Comparison of ENCODE assay signal across 11 mouse cellular contexts in the genomic region with DNA sequence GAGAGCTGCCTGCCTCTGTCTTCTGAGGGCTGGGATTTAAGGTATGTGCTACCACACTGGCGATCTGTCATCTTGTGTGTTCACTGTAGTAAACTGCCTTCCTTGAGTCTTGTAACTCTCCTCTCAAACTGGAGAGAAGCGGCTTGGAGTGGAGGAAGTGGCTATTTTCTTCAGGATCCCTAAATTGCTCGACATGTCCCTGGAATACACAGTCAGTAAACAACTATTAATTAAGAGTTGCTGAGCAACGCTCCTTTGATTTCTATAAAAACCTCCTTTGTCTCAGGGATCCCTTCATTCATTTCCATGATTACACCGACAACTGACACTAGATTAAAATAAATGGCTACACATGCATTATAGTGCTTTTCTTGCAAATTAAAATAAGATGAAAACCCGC.
A peak's percentile ranks its signal among the peaks of the same experiment; 100 is the strongest.
DNase-seq lines count a peak whose midpoint lies in the region; ATAC-seq lines count a peak whose summit lies in the region.
"Had no signal": no experiment of that assay in that cellular context is flagged by ENCODE, and none has a peak within 500 bp of the region (broad histone marks: within the 10 kb centered on the region; RNA-seq: fewer than 3 reads in every experiment).

No protein-coding gene starts in this region.

- H3K4me1 ChIP-seq in hindbrain, embryonic 14.5 days (replicated peaks; ENCODE audit: control insufficient read depth, insufficient read depth, low read length), result peaks cover 27% of the 10 kb centered on the region
- H3K4me1 ChIP-seq in hindbrain, embryonic 10.5 days (replicated peaks), result peaks cover 18% of the 10 kb centered on the region
- peaks cover 24% of the 10 kb centered on the region for H3K4me1 ChIP-seq in midbrain, embryonic 16.5 days (ENCODE audit: control insufficient read depth, insufficient read depth, low read length)

- H3K27ac ChIP-seq in hindbrain, embryonic 14.5 days, result peak overlapping the region; percentile 23; the same call in 1 of the 2 replicates
- H3K27ac ChIP-seq in hindbrain, embryonic 10.5 days, result no peak overlapping the region
- H3K27ac ChIP-seq in midbrain, embryonic 16.5 days (ENCODE audit: low read length), result peak overlapping the region; percentile 62; the same call in 1 of the 2 replicates
- H3K27ac ChIP-seq: kidney, postnatal 0 days; limb, embryonic 12.5 days; liver, embryonic 14.5 days had no signal

- H3K4me2 ChIP-seq in hindbrain, embryonic 14.5 days (replicated peaks), result no peak overlapping the region
- H3K4me2 ChIP-seq in midbrain, embryonic 16.5 days (ENCODE audit: low read length), result no peak overlapping the region

- no peaks in the 10 kb centered on the region for H3K36me3 ChIP-seq in hindbrain, embryonic 14.5 days (replicated peaks; ENCODE audit: control insufficient read depth, insufficient read depth)
- H3K36me3 ChIP-seq in hindbrain, embryonic 10.5 days, result no peaks in the 10 kb centered on the region
- no peaks in the 10 kb centered on the region for H3K36me3 ChIP-seq in midbrain, embryonic 16.5 days (ENCODE audit: control insufficient read depth, insufficient read depth, low read length)
- H3K36me3 ChIP-seq: limb, embryonic 12.5 days had no signal

- 0 out of 2 replicates have a peak overlapping the region, but pooled peaks have one; percentile 55 for H3K9ac ChIP-seq in hindbrain, embryonic 14.5 days
- no peak overlapping the region for H3K9ac ChIP-seq in midbrain, embryonic 16.5 days (ENCODE audit: low read depth, low read length)
- H3K9ac ChIP-seq: liver, embryonic 14.5 days had no signal

- no peak overlapping the region for H3K4me3 ChIP-seq in hindbrain, embryonic 14.5 days (replicated peaks; ENCODE audit: low read length)
- no peak overlapping the region for H3K4me3 ChIP-seq in hindbrain, embryonic 10.5 days
- H3K4me3 ChIP-seq in midbrain, embryonic 16.5 days (ENCODE audit: low read depth, low read length), result no peak overlapping the region
- H3K4me3 ChIP-seq: limb, embryonic 12.5 days had no signal

- DNase-seq in hindbrain, embryonic 14.5 days (ENCODE audit: low spot score), result no peak
- no peak for DNase-seq in hindbrain, embryonic 10.5 days (ENCODE audit: low spot score)
- DNase-seq in retina, postnatal 1 day, result peak; percentile 18
- DNase-seq in retina, embryonic 14.5 days (ENCODE audit: low spot score), result no peak
- no peak for DNase-seq in cerebellum, postnatal 36 days
- DNase-seq in adrenal gland, postnatal 36 days, result no peak
- DNase-seq: heart, postnatal 36 days had no signal

- H3K27me3 ChIP-seq in hindbrain, embryonic 14.5 days (ENCODE audit: control insufficient read depth, insufficient read depth, low read length), result no peaks in the 10 kb centered on the region
- H3K27me3 ChIP-seq in hindbrain, embryonic 10.5 days (ENCODE audit: insufficient read depth, poor library complexity, severe bottlenecking), result no peaks in the 10 kb centered on the region
- H3K27me3 ChIP-seq in midbrain, embryonic 16.5 days (ENCODE audit: control insufficient read depth, insufficient read depth, low read depth, low read length), result no peaks in the 10 kb centered on the region

- no peak for ATAC-seq in hindbrain, embryonic 14.5 days (ENCODE audit: low FRiP score)
- ATAC-seq in midbrain, embryonic 16.5 days, result no peak

- WGBS in hindbrain, embryonic 14.5 days, result 52% methylated on average over 6 of the region's 6 CpGs
- WGBS in hindbrain, embryonic 10.5 days, result 88% methylated on average over 6 of the region's 6 CpGs
- 60% methylated on average over 6 of the region's 6 CpGs for WGBS in midbrain, embryonic 16.5 days

- no peaks in the 10 kb centered on the region for H3K9me3 ChIP-seq in hindbrain, embryonic 14.5 days (ENCODE audit: control insufficient read depth, low read length)
- H3K9me3 ChIP-seq in hindbrain, embryonic 10.5 days, result no peaks in the 10 kb centered on the region
- no peaks in the 10 kb centered on the region for H3K9me3 ChIP-seq in midbrain, embryonic 16.5 days (replicated peaks; ENCODE audit: control insufficient read depth, low read length, poor library complexity, severe bottlenecking)
- H3K9me3 ChIP-seq: limb, embryonic 12.5 days had no signal
